Mouse (Mus musculus) bone marrow macrophage, adult 2 months (primary cell): Measurements from ENCODE around the gene Dnajc8.

Experiments used
- CTCF ChIP-seq: IDR thresholded peaks from 2 replicates; pipeline ENCODE4 v1.5.1; 2012; ENCODE audit warnings: low read depth, mild to moderate bottlenecking, low read length, moderate library complexity
- POLR2A ChIP-seq: IDR thresholded peaks from 2 replicates; pipeline ENCODE4 v1.6.1; 2012; ENCODE audit warnings: mild to moderate bottlenecking, low read depth, low read length, borderline replicate concordance

DNA sequence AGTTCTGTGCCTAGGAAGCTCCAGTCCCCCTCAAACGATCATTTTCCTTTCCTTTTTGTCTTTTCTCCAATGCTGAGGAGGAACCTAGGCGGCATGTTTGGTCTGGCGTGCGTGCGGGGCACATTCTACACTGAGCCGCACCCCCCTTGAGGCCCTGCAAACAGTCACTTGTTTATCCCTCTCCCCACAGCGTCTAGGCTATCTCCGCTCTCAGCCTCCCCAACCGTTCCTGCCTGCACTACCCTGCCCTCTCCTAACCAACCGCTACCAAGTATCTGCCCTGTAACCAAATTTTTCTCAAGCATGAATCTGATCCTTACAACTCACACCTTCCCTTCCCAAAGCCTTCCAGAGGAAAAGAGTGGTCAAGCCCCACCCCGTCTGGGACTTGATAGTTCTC, 32.0 kb upstream of the Dnajc8 start:
- no peak for TF ChIP-seq CTCF
- no peak for TF ChIP-seq POLR2A
